Mouse (Mus musculus): Measurements from ENCODE around the gene Boll. TPM values are rescaled to one million over a fixed set of nuclear protein-coding genes. Genes with fewer than 3 reads are reported as not detected.

Gene Boll
- polyA plus RNA-seq, 1 experiment from 2014 or later, result 0.28 TPM

Other genes starting within 250 kb of the Boll start
- 158 and 161 TPM in 2 replicates for gene Mob4, start 232.2 kb downstream of the Boll start, polyA plus RNA-seq (2016; fragmentation: Nextera tagmentation; extraction: Ambion mirVana)
- gene Rftn2, start 136.7 kb downstream of the Boll start, polyA plus RNA-seq (2016; fragmentation: Nextera tagmentation; extraction: Ambion mirVana), result 8.3 and 8.9 TPM in 2 replicates
- 4.0 TPM in 2 replicates for gene Mars2, start 126.3 kb downstream of the Boll start, polyA plus RNA-seq (2016; fragmentation: Nextera tagmentation; extraction: Ambion mirVana)
- gene Plcl1, start 42.5 kb upstream of the Boll start, polyA plus RNA-seq (2016; fragmentation: Nextera tagmentation; extraction: Ambion mirVana), result 2.2 and 3.6 TPM in 2 replicates

Data from midbrain, embryonic 12.5 days (tissue).